Mouse (Mus musculus) lung, postnatal 0 days (tissue): Measurements from ENCODE around the gene Myo1c.

Experiments
- CTCF ChIP-seq: IDR thresholded peaks from 2 replicates; pipeline ENCODE4 v1.5.1; 2016; ENCODE audit warnings: antibody characterized with exemption, mild to moderate bottlenecking
- EP300 ChIP-seq: IDR thresholded peaks from 2 replicates; pipeline ENCODE4 v1.6.1; 2016; ENCODE audit warnings: antibody characterized with exemption, mild to moderate bottlenecking, control low read depth

GRCm38 (mm10) chr11:75677881-75678746 lies 27.8 kb downstream of the Myo1c start:
- TF ChIP-seq CTCF (no peak), EP300 (no peak)
